In the genomic region with DNA sequence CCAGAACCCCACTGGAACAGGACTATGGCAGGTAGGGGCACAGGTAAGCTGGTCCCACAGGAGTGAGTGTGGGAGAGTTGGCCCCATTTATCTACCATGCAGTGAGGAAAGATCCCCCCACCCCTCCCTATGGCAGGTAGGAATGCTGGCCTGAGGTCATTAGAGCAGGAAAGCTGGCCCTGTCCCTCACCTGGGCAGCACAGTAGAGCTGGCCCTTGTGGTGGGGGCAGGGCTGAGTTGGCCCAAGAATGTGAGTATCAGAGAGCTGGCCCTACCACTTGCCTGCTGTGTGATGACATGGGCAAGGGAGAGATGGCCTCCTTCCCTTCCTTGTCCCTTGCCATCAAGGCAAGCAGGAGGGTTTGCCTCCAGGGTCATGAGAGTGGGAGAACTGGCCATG, we compare ENCODE assay signal across 21 mouse cellular contexts.
"Had no signal": no experiment of that assay in that cellular context is flagged by ENCODE, and none has a peak within 500 bp of the region (broad histone marks: within the 10 kb centered on the region; RNA-seq: fewer than 3 reads in every experiment).

No protein-coding gene starts in this region.

- ATAC-seq: forebrain, embryonic 16.5 days; hindbrain, postnatal 0 days; intestine, embryonic 16.5 days; liver, embryonic 12.5 days had no signal

- H3K4me3 ChIP-seq: gastrocnemius, adult 2 months; heart, embryonic 10.5 days; heart, embryonic 12.5 days; hindbrain, embryonic 10.5 days; hindbrain, embryonic 12.5 days; limb, embryonic 13.5 days; limb, embryonic 15.5 days; liver, embryonic 12.5 days had no signal

- H3K4me1 ChIP-seq: heart, embryonic 10.5 days; heart, embryonic 12.5 days; hindbrain, embryonic 10.5 days; hindbrain, embryonic 12.5 days; limb, embryonic 13.5 days; limb, embryonic 15.5 days; liver, embryonic 12.5 days had no signal

- H3K27ac ChIP-seq: gastrocnemius, adult 2 months; heart, embryonic 10.5 days; hindbrain, embryonic 10.5 days; hindbrain, embryonic 12.5 days; hindbrain, embryonic 14.5 days; hindbrain, postnatal 0 days; limb, embryonic 13.5 days; limb, embryonic 15.5 days; liver, embryonic 12.5 days; liver, embryonic 14.5 days had no signal

- H3K4me2 ChIP-seq: heart, embryonic 12.5 days; hindbrain, embryonic 12.5 days; hindbrain, embryonic 14.5 days; limb, embryonic 13.5 days; limb, embryonic 15.5 days; liver, embryonic 12.5 days had no signal

- H3K36me3 ChIP-seq: heart, embryonic 10.5 days; heart, embryonic 12.5 days; hindbrain, embryonic 10.5 days; hindbrain, embryonic 12.5 days; limb, embryonic 13.5 days; limb, embryonic 15.5 days; liver, embryonic 12.5 days had no signal

- DNase-seq: gastrocnemius, adult 2 months; gastrocnemius, postnatal 10 days; gastrocnemius, postnatal 25 days; heart, adult 18-20 months; heart, postnatal 10 days; heart, postnatal 4 days; layer of hippocampus, adult 9-11 months; layer of hippocampus, postnatal 36 days; left cerebral cortex, postnatal 4 days had no signal

- H3K27me3 ChIP-seq: hindbrain, embryonic 12.5 days; limb, embryonic 13.5 days; limb, embryonic 15.5 days had no signal

- H3K9ac ChIP-seq: heart, embryonic 12.5 days; hindbrain, embryonic 12.5 days; hindbrain, embryonic 14.5 days; limb, embryonic 13.5 days; limb, embryonic 15.5 days; liver, embryonic 12.5 days; liver, embryonic 14.5 days had no signal

- H3K9me3 ChIP-seq: heart, embryonic 10.5 days; hindbrain, embryonic 10.5 days; hindbrain, embryonic 12.5 days; limb, embryonic 13.5 days; limb, embryonic 15.5 days; liver, embryonic 12.5 days had no signal
